Mouse (Mus musculus) midbrain, embryonic 10.5 days (tissue): ENCODE measurements at regions not wholly inside any gene's neighbourhood (a gene's known extent, or its start where the extent isn't known, plus 50 kb on each side); places are given as distances from the start of the nearest gene placed in this dataset.

ENCODE experiments used
- DNase-seq: peaks from one replicate; pipeline ENCODE4 v3.0.0-alpha.2; 2017; ENCODE audit warnings: low spot score
- H3K27ac ChIP-seq: fragments of 300-500 bp; sonication (generic); replicated peaks from 2 replicates; pipeline ENCODE4 v1.5.1; 2016; ENCODE audit warnings: mild to moderate bottlenecking
- H3K27me3 ChIP-seq: fragments of 300-500 bp; sonication (generic); 2 replicates; pipeline ENCODE4 v1.6.1; 2016; ENCODE audit warnings: low read depth, mild to moderate bottlenecking; ENCODE audit not compliant: poor library complexity, severe bottlenecking
- H3K36me3 ChIP-seq: fragments of 300-500 bp; sonication (generic); 2 replicates; pipeline ENCODE4 v1.6.1; 2016; ENCODE audit warnings: mild to moderate bottlenecking, moderate library complexity
- H3K4me1 ChIP-seq: fragments of 300-500 bp; sonication (generic); 2 replicates; pipeline ENCODE4 v1.6.1; 2016
- H3K4me3 ChIP-seq: fragments of 300-500 bp; sonication (generic); 2 replicates; pipeline ENCODE4 v1.5.1; 2016; ENCODE audit warnings: mild to moderate bottlenecking, moderate library complexity
- H3K9me3 ChIP-seq: fragments of 300-500 bp; sonication (generic); replicated peaks from 2 replicates; pipeline ENCODE4 v1.6.1; 2016; ENCODE audit warnings: mild to moderate bottlenecking
- whole genome bisulfite sequencing: fragments of 180-500 bp; shearing (Covaris S2); methylation state at CpG from one replicate; pipeline ENCODE4 v1.1.7; 2016; 5-methylcytosine and 5-hydroxymethylcytosine counted together

DNA sequence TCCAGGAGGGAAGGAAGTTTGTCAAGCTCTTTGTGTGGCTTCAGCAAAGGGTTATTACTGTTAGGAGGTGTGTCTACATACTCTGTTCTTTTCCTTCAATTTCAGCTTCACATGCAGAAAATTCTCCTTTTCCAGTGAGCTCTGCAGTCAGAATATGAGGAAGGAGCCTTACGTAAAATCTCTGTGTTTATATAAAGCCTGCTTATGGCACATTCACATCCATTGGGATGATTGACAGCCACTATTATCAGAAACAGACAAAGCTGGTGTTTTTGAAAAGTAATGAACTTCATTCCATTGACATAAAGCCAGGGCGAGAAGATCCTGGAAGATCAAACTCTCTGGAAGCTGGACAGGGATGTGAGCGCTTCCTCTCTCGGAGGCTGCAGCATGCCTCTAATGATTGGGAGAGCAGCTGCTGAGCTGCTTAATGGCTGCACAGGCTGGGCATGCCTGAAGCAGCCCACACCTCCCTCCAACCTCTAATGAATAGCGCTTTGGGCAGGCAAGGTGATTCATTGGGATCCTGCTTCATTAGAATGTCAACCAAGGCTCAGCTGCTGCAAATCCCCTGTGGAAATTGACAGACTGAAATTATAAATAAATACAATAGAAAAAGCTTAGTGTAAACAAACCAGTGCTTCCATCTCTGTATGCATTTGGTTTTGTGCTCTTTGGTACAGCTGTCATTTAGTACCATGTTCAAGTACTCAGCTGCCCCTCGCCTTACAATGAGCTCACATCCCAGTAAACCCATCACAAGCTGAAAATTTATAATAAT lies 456.9 kb downstream of the Tm4sf1 start:
- Histone ChIP-seq H3K4me1 (peaks cover 8% of the 10 kb centered on the region; the same call in 1 of the 2 replicates), H3K4me3 (no peak overlapping the region), H3K27me3 (no peaks in the 10 kb centered on the region), H3K36me3 (no peaks in the 10 kb centered on the region), H3K9me3 (no peaks in the 10 kb centered on the region), H3K27ac (no peak overlapping the region; the same call in 1 of the 2 replicates)
- WGBS = 57% methylated on average over 6 of the region's 6 CpGs
- no peak for DNase-seq

DNA sequence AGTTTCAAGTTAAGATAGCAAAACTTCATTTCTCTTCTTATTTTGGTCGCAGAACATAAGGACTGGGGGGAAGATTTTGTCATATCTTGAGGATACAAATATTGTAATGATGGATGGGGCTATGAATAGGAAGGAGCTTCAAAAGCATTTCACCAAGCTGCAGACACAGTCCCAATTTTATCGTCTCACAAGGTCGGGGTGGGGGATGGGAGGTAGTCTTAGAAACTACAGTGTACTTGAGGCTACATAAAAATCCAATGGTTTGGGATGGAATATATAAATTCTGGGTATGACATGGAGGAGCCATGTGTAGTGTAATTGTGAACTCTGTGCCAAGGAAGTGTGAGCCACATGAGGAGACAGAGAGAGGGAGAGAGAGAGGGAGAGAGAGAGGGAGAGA lies 464.6 kb downstream of the Tm4sf1 start:
- 89% methylated on average over 3 of the region's 3 CpGs for WGBS
- Histone ChIP-seq H3K4me3 (no peak overlapping the region), H3K4me1 (no peaks in the 10 kb centered on the region), H3K27ac (no peak overlapping the region), H3K27me3 (no peaks in the 10 kb centered on the region), H3K36me3 (no peaks in the 10 kb centered on the region), H3K9me3 (no peaks in the 10 kb centered on the region)
- DNase-seq = no peak

DNA sequence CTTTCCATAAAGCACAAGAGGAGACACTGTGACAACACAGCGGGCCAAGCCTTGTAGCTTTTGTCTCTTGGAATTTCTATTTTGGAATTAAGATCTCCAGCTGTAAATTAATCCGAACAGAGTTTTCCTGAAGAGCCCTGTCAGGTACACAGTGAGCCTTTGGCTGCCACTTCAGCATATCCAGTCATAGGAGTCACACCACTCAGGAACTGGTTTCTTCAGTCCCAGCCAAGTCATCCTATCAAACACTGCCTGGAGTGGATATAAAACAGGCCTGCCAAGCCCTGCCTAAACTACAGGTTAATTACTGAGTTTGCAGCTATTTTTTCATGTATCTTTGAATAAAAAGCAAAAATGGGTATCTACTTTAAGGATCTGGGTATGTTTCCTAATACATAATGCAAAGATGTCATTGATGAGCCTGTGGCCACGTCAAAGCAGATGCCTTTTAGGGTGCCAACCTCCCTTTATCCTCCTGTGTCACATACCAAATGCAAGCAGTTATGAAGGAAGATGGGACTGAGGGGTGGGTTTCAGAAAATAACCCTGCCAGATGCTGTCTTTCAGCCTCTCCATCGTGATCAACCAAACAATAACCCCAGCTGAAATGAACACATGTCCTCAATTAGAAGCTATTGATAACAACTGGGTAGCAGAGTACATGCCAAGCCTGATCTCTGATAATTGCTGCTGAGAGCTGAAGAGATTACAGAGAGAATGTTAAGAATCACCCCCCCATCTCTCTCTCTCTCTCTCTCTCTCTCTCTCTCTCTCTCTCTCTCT lies 471.3 kb downstream of the Tm4sf1 start:
- Histone ChIP-seq H3K36me3 (no peaks in the 10 kb centered on the region), H3K4me1 (no peaks in the 10 kb centered on the region), H3K4me3 (no peak overlapping the region), H3K27ac (no peak overlapping the region), H3K27me3 (no peaks in the 10 kb centered on the region), H3K9me3 (no peaks in the 10 kb centered on the region)
- 75% methylated on average over 4 of the region's 4 CpGs for WGBS
- no peak for DNase-seq

DNA sequence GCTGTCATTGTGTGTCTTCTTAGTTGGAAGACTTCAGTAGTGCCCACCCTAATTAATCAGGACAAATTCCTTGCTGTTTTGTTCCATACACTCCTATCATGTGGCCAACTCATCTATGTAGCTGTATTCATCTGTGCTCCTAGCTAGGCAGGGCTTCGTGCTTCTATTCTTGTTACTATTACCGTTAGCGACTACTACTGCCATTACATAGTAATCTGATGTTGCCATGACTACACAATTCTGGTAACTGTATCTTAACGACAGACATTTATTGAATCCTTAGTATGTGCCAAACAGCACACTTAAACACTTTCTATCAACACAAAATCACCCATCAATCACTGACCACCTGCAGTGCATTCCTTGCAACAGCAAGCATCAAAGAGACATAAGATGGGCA lies 477.6 kb downstream of the Tm4sf1 start:
- 93% methylated on average over 4 of the region's 4 CpGs for whole genome bisulfite sequencing
- H3K4me1 ChIP-seq = no peaks in the 10 kb centered on the region
- H3K36me3 ChIP-seq = no peaks in the 10 kb centered on the region
- no peaks in the 10 kb centered on the region for H3K27me3 ChIP-seq
- DNase-seq = no peak
- H3K4me3 ChIP-seq = no peak overlapping the region
- no peaks in the 10 kb centered on the region for H3K9me3 ChIP-seq
- H3K27ac ChIP-seq = no peak overlapping the region

DNA sequence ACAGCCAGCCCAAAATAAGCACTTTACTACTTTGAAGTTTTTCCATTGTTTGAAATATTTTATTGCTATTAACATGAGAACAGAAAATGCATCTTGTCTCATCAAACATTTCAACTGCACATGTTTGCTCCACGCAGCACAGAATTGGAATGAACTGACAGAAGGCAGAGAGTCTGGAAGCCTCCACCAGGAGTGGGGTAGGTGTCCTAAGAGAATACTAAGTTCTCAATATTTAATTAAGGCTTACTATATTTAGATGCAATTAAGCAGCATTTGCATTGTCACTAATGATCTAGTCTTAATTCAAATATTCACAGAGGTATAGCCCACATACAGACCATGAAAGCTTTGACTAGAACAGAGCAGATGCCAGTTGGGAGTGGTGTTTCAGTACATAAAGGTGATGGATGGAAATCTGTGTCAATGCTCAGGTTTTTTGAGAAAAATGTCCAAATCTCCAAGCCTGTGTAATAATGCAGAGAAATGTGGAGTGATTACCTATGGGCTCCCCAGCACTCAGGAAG lies 491.2 kb downstream of the Tm4sf1 start:
- Histone ChIP-seq H3K27me3 (no peaks in the 10 kb centered on the region), H3K4me1 (no peaks in the 10 kb centered on the region), H3K9me3 (no peaks in the 10 kb centered on the region), H3K4me3 (no peak overlapping the region), H3K27ac (no peak overlapping the region), H3K36me3 (no peaks in the 10 kb centered on the region)
- 84% methylated on average over 1 of the region's 1 CpGs for WGBS
- no peak for DNase-seq

DNA sequence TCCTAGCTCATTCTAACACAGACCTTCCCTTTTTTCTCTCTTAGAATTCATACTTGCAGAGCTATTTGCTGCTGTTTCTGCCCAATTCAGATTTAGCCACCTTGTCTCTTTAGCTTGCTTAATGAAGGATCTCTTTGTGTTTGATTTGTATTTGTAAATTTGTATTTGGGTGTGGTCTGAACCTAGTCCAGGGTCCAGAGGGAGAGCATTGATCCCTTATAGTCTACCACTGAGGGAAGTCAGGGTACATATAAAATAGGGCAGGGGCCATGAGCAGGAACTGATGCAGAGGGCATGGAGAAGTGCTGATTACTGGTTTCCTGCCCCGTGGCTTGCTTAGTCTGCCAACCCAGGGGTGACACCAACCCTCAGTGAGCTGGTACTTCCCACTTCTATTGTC lies 508.7 kb downstream of the Tm4sf1 start:
- H3K27ac ChIP-seq = no peak overlapping the region
- H3K27me3 ChIP-seq = no peaks in the 10 kb centered on the region
- H3K9me3 ChIP-seq = no peaks in the 10 kb centered on the region
- WGBS = 73% methylated on average over 1 of the region's 1 CpGs
- no peak overlapping the region for H3K4me3 ChIP-seq
- no peaks in the 10 kb centered on the region for H3K4me1 ChIP-seq
- no peaks in the 10 kb centered on the region for H3K36me3 ChIP-seq
- no peak for DNase-seq

DNA sequence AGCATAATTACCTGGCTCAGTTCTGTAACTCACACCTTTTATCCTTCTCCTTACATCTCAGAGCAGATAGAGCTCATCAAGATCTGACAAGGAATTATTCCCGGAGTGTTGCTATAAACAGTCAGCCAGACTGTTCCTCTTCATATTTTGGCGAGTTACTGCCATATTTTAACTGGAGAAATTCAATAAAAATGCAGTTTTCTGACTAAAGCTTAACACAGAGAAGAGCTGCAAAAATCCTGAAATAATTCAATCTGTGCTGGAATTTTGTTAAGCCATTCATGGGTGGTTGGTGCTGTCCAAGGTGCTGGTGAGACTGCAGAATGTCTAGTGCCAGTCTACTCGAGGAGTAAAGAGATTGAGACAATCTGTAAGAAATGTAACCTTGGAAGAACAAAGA lies 512.6 kb downstream of the Tm4sf1 start:
- WGBS = 57% methylated on average over 3 of the region's 3 CpGs
- Histone ChIP-seq H3K27me3 (no peaks in the 10 kb centered on the region), H3K4me3 (no peak overlapping the region), H3K4me1 (no peaks in the 10 kb centered on the region), H3K27ac (no peak overlapping the region), H3K36me3 (no peaks in the 10 kb centered on the region), H3K9me3 (no peaks in the 10 kb centered on the region)
- DNase-seq = no peak

DNA sequence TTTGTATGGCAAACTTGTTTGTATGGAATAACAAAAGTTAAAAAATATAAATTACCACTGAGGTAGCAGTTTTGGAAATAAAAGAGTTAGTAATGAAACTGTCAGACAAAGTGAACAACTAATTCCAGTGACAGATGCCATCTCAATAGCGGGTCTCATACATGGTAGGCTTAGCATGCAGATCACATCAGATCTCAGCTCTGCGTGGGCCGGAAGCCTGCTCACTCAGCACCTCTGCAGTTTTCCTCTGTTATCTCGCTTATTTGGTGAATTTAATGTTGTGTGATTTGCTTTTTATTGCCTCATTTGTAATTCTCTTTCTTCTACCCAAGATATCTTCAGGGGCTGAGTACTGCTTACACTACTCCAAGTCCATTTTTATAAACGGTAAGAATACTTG lies 527.9 kb downstream of the Tm4sf1 start:
- H3K27ac ChIP-seq = no peak overlapping the region
- H3K4me1 ChIP-seq = no peaks in the 10 kb centered on the region
- H3K36me3 ChIP-seq = no peaks in the 10 kb centered on the region
- no peak overlapping the region for H3K4me3 ChIP-seq
- no peak for DNase-seq
- 94% methylated on average over 5 of the region's 5 CpGs for WGBS
- no peaks in the 10 kb centered on the region for H3K9me3 ChIP-seq
- H3K27me3 ChIP-seq = no peaks in the 10 kb centered on the region

DNA sequence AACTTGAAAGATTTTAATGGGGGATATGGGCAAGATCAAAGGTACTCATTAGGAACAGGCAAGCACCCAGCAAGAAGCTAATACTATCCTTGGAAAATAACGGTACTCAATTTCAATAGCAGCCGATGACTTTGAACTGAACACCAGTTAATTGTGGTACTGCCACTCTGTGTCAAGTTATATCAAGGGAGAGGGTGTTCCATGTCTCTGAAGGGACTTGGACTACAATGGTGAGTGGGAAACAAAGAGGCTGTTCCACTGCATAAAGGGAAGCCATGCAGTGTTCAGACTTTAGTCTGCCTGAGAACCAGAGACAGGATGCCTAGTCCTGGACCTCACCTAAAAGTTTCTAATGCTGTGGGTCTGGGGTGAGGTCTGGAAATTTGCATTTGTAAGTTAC lies 531.6 kb downstream of the Tm4sf1 start:
- no peaks in the 10 kb centered on the region for H3K36me3 ChIP-seq
- H3K4me3 ChIP-seq = no peak overlapping the region
- no peak for DNase-seq
- no peaks in the 10 kb centered on the region for H3K9me3 ChIP-seq
- H3K27me3 ChIP-seq = no peaks in the 10 kb centered on the region
- WGBS = 62% methylated on average over 2 of the region's 2 CpGs
- H3K27ac ChIP-seq = no peak overlapping the region
- H3K4me1 ChIP-seq = no peaks in the 10 kb centered on the region

DNA sequence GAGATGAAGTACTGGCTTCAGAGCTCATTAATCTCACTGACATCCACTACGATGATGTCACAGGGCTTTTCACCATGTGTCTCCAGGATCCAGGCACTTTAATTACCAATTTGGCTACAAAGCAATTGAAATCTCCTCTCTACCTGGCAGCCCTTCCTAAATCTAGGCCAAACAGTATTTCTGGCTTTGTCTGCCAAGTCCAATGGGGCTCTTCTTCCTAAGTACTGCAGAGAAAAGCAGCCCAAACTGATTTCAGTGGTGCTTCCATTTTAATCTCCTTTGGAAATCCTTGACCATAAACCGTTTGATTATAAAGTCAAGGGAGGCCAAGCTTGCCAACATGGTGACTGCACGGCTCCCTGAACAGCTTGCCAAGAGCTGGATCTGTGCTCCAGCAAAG lies 534.7 kb downstream of the Tm4sf1 start:
- Histone ChIP-seq H3K9me3 (no peaks in the 10 kb centered on the region), H3K27ac (no peak overlapping the region), H3K36me3 (no peaks in the 10 kb centered on the region), H3K4me3 (no peak overlapping the region), H3K27me3 (no peaks in the 10 kb centered on the region), H3K4me1 (no peaks in the 10 kb centered on the region)
- WGBS = 89% methylated on average over 3 of the region's 3 CpGs
- DNase-seq = no peak

DNA sequence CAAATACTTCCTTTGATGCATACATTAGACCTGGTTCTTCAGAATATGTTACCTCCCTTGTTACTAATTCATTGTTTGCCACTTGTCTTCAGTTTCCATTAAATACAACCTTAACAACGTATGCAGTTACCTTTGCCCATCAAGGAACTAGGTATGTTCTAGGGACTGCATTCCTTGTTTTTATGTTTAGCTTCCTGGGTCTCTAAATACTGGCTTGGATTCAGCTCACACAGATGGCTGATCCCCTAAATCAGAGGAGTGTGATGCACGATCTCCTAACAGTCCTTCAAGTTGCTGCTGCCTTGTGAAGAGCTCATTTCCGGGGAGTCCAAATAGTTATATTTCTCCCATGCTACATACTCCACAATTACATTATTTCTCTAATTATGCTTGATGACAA lies 537.5 kb downstream of the Tm4sf1 start:
- no peaks in the 10 kb centered on the region for H3K27me3 ChIP-seq
- 89% methylated on average over 3 of the region's 3 CpGs for WGBS
- no peaks in the 10 kb centered on the region for H3K4me1 ChIP-seq
- no peaks in the 10 kb centered on the region for H3K36me3 ChIP-seq
- DNase-seq = no peak
- no peak overlapping the region for H3K27ac ChIP-seq
- no peaks in the 10 kb centered on the region for H3K9me3 ChIP-seq
- no peak overlapping the region for H3K4me3 ChIP-seq

DNA sequence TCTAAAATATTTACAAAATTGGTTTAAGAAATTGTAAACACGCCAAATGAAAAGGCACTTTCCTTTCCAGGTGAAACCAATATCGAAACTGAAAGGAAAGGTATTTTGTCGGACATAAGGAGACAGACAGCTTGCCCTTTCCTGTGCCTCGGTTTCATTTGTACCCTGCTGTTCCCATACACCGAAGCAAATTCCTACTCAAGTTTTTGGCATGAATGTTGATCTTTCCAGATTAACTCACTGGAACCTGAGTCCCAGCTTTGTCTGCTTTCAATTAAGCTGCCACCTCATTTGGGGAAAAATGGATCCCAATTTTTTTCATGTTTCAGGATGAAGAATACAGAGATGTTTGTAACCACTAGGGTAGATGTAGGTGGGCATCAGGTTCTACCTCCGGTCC lies 537.9 kb downstream of the Tm4sf1 start:
- Histone ChIP-seq H3K27ac (no peak overlapping the region), H3K4me1 (no peaks in the 10 kb centered on the region), H3K27me3 (no peaks in the 10 kb centered on the region), H3K4me3 (no peak overlapping the region), H3K9me3 (no peaks in the 10 kb centered on the region), H3K36me3 (no peaks in the 10 kb centered on the region)
- WGBS = 87% methylated on average over 6 of the region's 6 CpGs
- DNase-seq = no peak

DNA sequence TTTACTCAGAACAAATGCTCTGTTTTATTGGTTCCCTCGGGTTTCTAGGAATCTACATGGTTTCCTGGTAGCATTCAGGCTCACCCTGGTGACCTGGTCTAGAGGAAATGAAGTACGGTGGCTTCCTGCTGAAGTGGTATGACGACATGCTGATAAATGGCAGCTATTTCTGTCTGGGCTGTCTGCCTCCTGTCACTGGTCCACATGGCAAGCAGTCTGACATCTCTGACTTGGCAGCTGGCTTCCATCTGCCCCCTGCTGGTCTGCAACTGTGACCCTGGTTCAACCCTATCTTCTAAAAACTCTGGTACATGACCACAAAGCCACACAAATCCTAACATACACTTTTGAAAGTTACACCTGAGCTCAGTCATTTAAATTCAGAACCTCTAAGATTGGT lies 548.1 kb downstream of the Tm4sf1 start:
- H3K36me3 ChIP-seq = no peaks in the 10 kb centered on the region
- peak; percentile 44 for DNase-seq
- H3K27ac ChIP-seq = no peak overlapping the region
- no peaks in the 10 kb centered on the region for H3K4me1 ChIP-seq
- H3K4me3 ChIP-seq = no peak overlapping the region
- 53% methylated on average over 3 of the region's 3 CpGs for WGBS
- no peaks in the 10 kb centered on the region for H3K27me3 ChIP-seq
- no peaks in the 10 kb centered on the region for H3K9me3 ChIP-seq
